In genomic region chr1:193541281-193541680, GRCm38 (mm10) we compare ENCODE assay signal across 19 mouse cellular contexts.
"Had no signal": no experiment of that assay in that cellular context is flagged by ENCODE, and none has a peak within 500 bp of the region (broad histone marks: within the 10 kb centered on the region; RNA-seq: fewer than 3 reads in every experiment).

No protein-coding gene starts in this region.

- H3K27ac ChIP-seq: gastrocnemius, adult 2 months; heart, adult 2 months; heart, embryonic 13.5 days; heart, embryonic 15.5 days; hindbrain, embryonic 12.5 days; intestine, embryonic 15.5 days; left cerebral cortex, adult 2 months; limb, embryonic 12.5 days had no signal

- H3K36me3 ChIP-seq: heart, embryonic 13.5 days; heart, embryonic 15.5 days; hindbrain, embryonic 10.5 days; hindbrain, embryonic 12.5 days; intestine, embryonic 15.5 days; limb, embryonic 10.5 days; limb, embryonic 12.5 days had no signal

- H3K4me1 ChIP-seq: intestine, embryonic 15.5 days had no signal

- H3K4me3 ChIP-seq: gastrocnemius, adult 2 months; heart, adult 2 months; heart, embryonic 15.5 days; hindbrain, embryonic 12.5 days; intestine, embryonic 15.5 days; layer of hippocampus, adult 2 months; left cerebral cortex, adult 2 months; limb, embryonic 10.5 days; limb, embryonic 12.5 days had no signal

- H3K9me3 ChIP-seq: heart, embryonic 13.5 days; heart, embryonic 15.5 days; hindbrain, embryonic 10.5 days; hindbrain, embryonic 12.5 days; intestine, embryonic 15.5 days; limb, embryonic 10.5 days; limb, embryonic 12.5 days had no signal

- H3K9ac ChIP-seq: heart, embryonic 15.5 days; hindbrain, embryonic 14.5 days; intestine, embryonic 15.5 days; limb, embryonic 12.5 days had no signal

- H3K4me2 ChIP-seq: intestine, embryonic 15.5 days; limb, embryonic 12.5 days had no signal

- H3K27me3 ChIP-seq: hindbrain, embryonic 12.5 days; intestine, embryonic 15.5 days; limb, embryonic 12.5 days had no signal

- DNase-seq: gastrocnemius, adult 2 months; gastrocnemius, postnatal 10 days; gastrocnemius, postnatal 25 days; heart, adult 2 months; heart, postnatal 14 days; heart, postnatal 4 days; kidney, adult 8-10 months had no signal

- ATAC-seq: inflammation-experienced regulatory T-cells, adult 6 months; intestine, embryonic 15.5 days; intestine, postnatal 0 days had no signal
